11 mouse cellular contexts compared by ENCODE assay signal in genomic region chrX:99213565-99214153, GRCm38 (mm10).
DNase-seq lines count a peak whose midpoint lies in the region; ATAC-seq lines count a peak whose summit lies in the region.
"Had no signal": no experiment of that assay in that cellular context is flagged by ENCODE, and none has a peak within 500 bp of the region (broad histone marks: within the 10 kb centered on the region; RNA-seq: fewer than 3 reads in every experiment).

No protein-coding gene starts in this region.

- H3K4me1 ChIP-seq in heart, embryonic 10.5 days, result peaks cover 43% of the 10 kb centered on the region

- ATAC-seq in common myeloid progenitor, adult 5-6 weeks (replicated peaks; ENCODE audit: low read depth, poor library complexity, severe bottlenecking), result peak; percentile 74

- H3K36me3 ChIP-seq in heart, embryonic 10.5 days, result no peaks in the 10 kb centered on the region

- no peak for DNase-seq in heart, embryonic 10.5 days (ENCODE audit: low spot score)
- no peak for DNase-seq in heart, adult 18-20 months
- peak; percentile 67 to 79 for DNase-seq in kidney, postnatal 4 days
- DNase-seq in kidney, postnatal 25 days, result no peak
- DNase-seq in lung, postnatal 14 days, result peak; percentile 32
- no peak for DNase-seq in spleen, postnatal 10 days (ENCODE audit: low spot score in 2 of 2)
- no peak for DNase-seq in layer of hippocampus, postnatal 14 days (ENCODE audit: low spot score in 2 of 2)
- DNase-seq: adrenal gland, postnatal 25 days; cerebellum, adult 9-11 months had no signal

- H3K27me3 ChIP-seq in heart, embryonic 10.5 days (ENCODE audit: insufficient read depth, poor library complexity, severe bottlenecking), result peaks cover 83% of the 10 kb centered on the region

- 89% methylated on average over 6 of the region's 6 CpGs for WGBS in heart, embryonic 10.5 days

- 0 out of 2 replicates have a peak overlapping the region, but pooled peaks have one; percentile 22 for H3K27ac ChIP-seq in heart, embryonic 10.5 days

- H3K4me3 ChIP-seq in heart, embryonic 10.5 days, result no peak overlapping the region
- H3K4me3 ChIP-seq: erythroblast, embryonic 14.5 days had no signal

- no peaks in the 10 kb centered on the region for H3K9me3 ChIP-seq in heart, embryonic 10.5 days

Comparison
In these comparisons a context has a peak if more than half of its experiments do, and no peak if none do; other contexts are left out.
1. DNase-seq: peak in kidney, postnatal 4 days (2 of 2) and lung, postnatal 14 days (single experiment); none in heart, embryonic 10.5 days (single experiment), heart, adult 18-20 months (0 of 2), kidney, postnatal 25 days (0 of 2), spleen, postnatal 10 days (0 of 2) and layer of hippocampus, postnatal 14 days (0 of 2).